Mouse (Mus musculus) brain, embryonic 14.5 days (tissue): Measurements from ENCODE around the gene Ccdc71. TPM values are rescaled to one million over a fixed set of nuclear protein-coding genes. Genes with fewer than 3 reads are reported as not detected.

ENCODE experiments used
- DNase-seq: peaks from one replicate; pipeline ENCODE4 v3.0.0-alpha.2; 2011; ENCODE audit warnings: low read depth
- CTCF ChIP-seq: fragments of 200-500 bp; IDR thresholded peaks from 2 replicates; pipeline ENCODE4 v1.5.1; 2012; ENCODE audit warnings: inconsistent platforms, mild to moderate bottlenecking, moderate library complexity, borderline replicate concordance; ENCODE audit not compliant: insufficient read depth, insufficient read length; ENCODE audit errors: extremely low read depth
- POLR2A ChIP-seq: fragments of 200-500 bp; IDR thresholded peaks from 2 replicates; pipeline ENCODE4 v1.6.1; 2012; ENCODE audit warnings: mild to moderate bottlenecking, inconsistent platforms, borderline replicate concordance; ENCODE audit not compliant: poor library complexity, insufficient read depth, insufficient read length, severe bottlenecking; ENCODE audit errors: extremely low read depth
- polyA plus RNA-seq: library from polyadenylated mRNA; depleted of rRNA; stranded (reverse); fragments of >200 nt; gene quantifications from 2 replicates; pipeline ENCODE4 v1.2.3, GENCODE M21; 2012

Ccdc71 gene
- polyA plus RNA-seq, 1 experiment: 38.8 TPM

GRCm38 (mm10) chr9:108461181-108461631, 879 bp downstream of the Ccdc71 start, which contains the start of gene Klhdc8b:
Gene Klhdc8b (minus strand): TSS chr9:108461581.
- DNase-seq: peak; percentile 12
- TF ChIP-seq POLR2A (no peak), CTCF (no peak)

- TF ChIP-seq POLR2A (no peak), CTCF (no peak)
- no peak for DNase-seq
These were observed 1.3 kb downstream of the Ccdc71 start for GRCm38 (mm10) chr9:108461675-108462074.

GRCm38 (mm10) chr9:108462192-108462591, 1.9 kb downstream of the Ccdc71 start:
- no peak for DNase-seq

GRCm38 (mm10) chr9:108463713-108464112, 3.4 kb downstream of the Ccdc71 start:
- TF ChIP-seq CTCF: no peak
- TF ChIP-seq POLR2A: no peak

More at GRCm38 (mm10) chr9:108462192-108462591, 1.9 kb downstream of the Ccdc71 start:
- TF ChIP-seq POLR2A: no peak
- no peak for TF ChIP-seq CTCF

GRCm38 (mm10) chr9:108466219-108466618, 5.9 kb downstream of the Ccdc71 start:
- DNase-seq: no peak
- TF ChIP-seq CTCF: no peak
- TF ChIP-seq POLR2A: no peak

More at GRCm38 (mm10) chr9:108463713-108464112, 3.4 kb downstream of the Ccdc71 start:
- DNase-seq: no peak

- no peak for DNase-seq
- TF ChIP-seq CTCF (no peak), POLR2A (no peak)
These were observed 9.1 kb downstream of the Ccdc71 start for GRCm38 (mm10) chr9:108469430-108469829.

GRCm38 (mm10) chr9:108469845-108470244, 9.5 kb downstream of the Ccdc71 start:
- TF ChIP-seq POLR2A (no peak), CTCF (no peak)
- DNase-seq: no peak

GRCm38 (mm10) chr9:108474528-108474927, 14.2 kb downstream of the Ccdc71 start:
- no peak for DNase-seq
- no peak for TF ChIP-seq CTCF
- no peak for TF ChIP-seq POLR2A

GRCm38 (mm10) chr9:108478638-108479156, 18.4 kb downstream of the Ccdc71 start:
- DNase-seq: peak; percentile 83
- TF ChIP-seq POLR2A (no peak), CTCF (no peak)

GRCm38 (mm10) chr9:108479241-108479640, 18.9 kb downstream of the Ccdc71 start:
- TF ChIP-seq POLR2A (no peak), CTCF (no peak)
- peak; percentile 38 for DNase-seq

- TF ChIP-seq POLR2A: no peak
- TF ChIP-seq CTCF: no peak
- DNase-seq: peak; percentile 80
These were observed 19.5 kb downstream of the Ccdc71 start, which contains the start of gene Lamb2 for GRCm38 (mm10) chr9:108479721-108480351. Gene Lamb2 (plus strand): TSS chr9:108479736.
